Mouse (Mus musculus) MEL (cell line): Measurements from ENCODE around the gene Myt1l. TPM values are rescaled to one million over a fixed set of nuclear protein-coding genes. Genes with fewer than 3 reads are reported as not detected.

Source experiments
- DNase-seq: peaks from one replicate; pipeline ENCODE4 v3.0.0; 2011; ENCODE audit warnings: low read depth, low spot score
- H3K27ac ChIP-seq: 2 replicates; pipeline ENCODE4 v1.5.1; 2012; ENCODE audit warnings: low read depth, mild to moderate bottlenecking, control low read depth, low read length, moderate library complexity; ENCODE audit not compliant: control insufficient read depth
- H3K27me3 ChIP-seq, 2 experiments: fragments of 150-350 bp in 1 of 2; sonication (generic) in 1 of 2; 2 replicates each; pipeline ENCODE4 v1.6.1; 2012; ENCODE audit warnings: low read length in 2 of 2, mild to moderate bottlenecking in 2 of 2, improper control_type of control experiment in 1 of 2, moderate library complexity in 1 of 2; ENCODE audit not compliant: insufficient read depth in 2 of 2, control insufficient read depth in 1 of 2
- H3K36me3 ChIP-seq, 2 experiments: 2 replicates each; pipeline ENCODE4 v1.6.1; 2012 to 2014; ENCODE audit warnings: low read length in 2 of 2, improper control_type of control experiment in 1 of 2, inconsistent platforms in 1 of 2, mild to moderate bottlenecking in 1 of 2; ENCODE audit not compliant: insufficient read depth in 2 of 2, control insufficient read depth in 1 of 2
- H3K4me1 ChIP-seq, 2 experiments: fragments of 150-350 bp in 1 of 2; sonication (generic) in 1 of 2; 2 replicates each; pipeline ENCODE4 v1.6.1; 2012; ENCODE audit warnings: low read length in 2 of 2, improper control_type of control experiment in 1 of 2, mild to moderate bottlenecking in 1 of 2; ENCODE audit not compliant: insufficient read depth in 2 of 2, control insufficient read depth in 1 of 2
- H3K4me3 ChIP-seq, 2 experiments: fragments of 150-350 bp in 1 of 2; sonication (generic) in 1 of 2; 2 replicates each; pipeline ENCODE4 v1.5.1; 2012; ENCODE audit warnings: low read depth in 2 of 2, low read length in 2 of 2, mild to moderate bottlenecking in 2 of 2, moderate library complexity in 2 of 2, control low read depth in 1 of 2, improper control_type of control experiment in 1 of 2; ENCODE audit not compliant: control insufficient read depth in 1 of 2, insufficient read depth in 1 of 2
- H3K79me2 ChIP-seq: 2 replicates; pipeline ENCODE4 v1.6.1; 2012; ENCODE audit warnings: mild to moderate bottlenecking, low read length, moderate library complexity; ENCODE audit not compliant: control insufficient read depth, poor library complexity, insufficient read depth
- H3K9ac ChIP-seq: 2 replicates; pipeline ENCODE4 v1.6.1; 2012; ENCODE audit warnings: low read depth, mild to moderate bottlenecking, control low read depth, low read length, moderate library complexity; ENCODE audit not compliant: control insufficient read depth, poor library complexity, severe bottlenecking
- H3K9me3 ChIP-seq: fragments of 150-350 bp; sonication (generic); replicated peaks from 2 replicates; pipeline ENCODE4 v1.6.1; 2012; ENCODE audit warnings: mild to moderate bottlenecking, low read length, improper control_type of control experiment, moderate library complexity; ENCODE audit not compliant: insufficient read depth
- CHD2 ChIP-seq: IDR thresholded peaks from 2 replicates; pipeline ENCODE4 v1.6.1; 2011; ENCODE audit warnings: low read length, improper control_type of control experiment
- CTCF ChIP-seq, 3 experiments: IDR thresholded peaks in 2 of 3; conservative IDR thresholded peaks in 1 of 3; 2 replicates each; pipeline ENCODE4 v1.5.1; 2011 to 2012; ENCODE audit warnings: low read length in 3 of 3, low read depth in 2 of 3, mild to moderate bottlenecking in 2 of 3, improper control_type of control experiment in 1 of 3, inconsistent platforms in 1 of 3, mixed read lengths in 1 of 3, moderate library complexity in 1 of 3; ENCODE audit not compliant: control insufficient read depth in 1 of 3, insufficient read depth in 1 of 3, poor library complexity in 1 of 3, severe bottlenecking in 1 of 3
- E2F4 ChIP-seq: IDR thresholded peaks from 2 replicates; pipeline ENCODE4 v1.6.1; 2011; ENCODE audit warnings: low read depth, low read length, improper control_type of control experiment, borderline replicate concordance
- EP300 ChIP-seq, 2 experiments: IDR thresholded peaks; 2 replicates each; pipeline ENCODE4 v1.6.1; 2011; ENCODE audit warnings: improper control_type of control experiment in 2 of 2, low read length in 2 of 2, low read depth in 1 of 2, mild to moderate bottlenecking in 1 of 2
- ETS1 ChIP-seq: IDR thresholded peaks from 2 replicates; pipeline ENCODE4 v1.6.1; 2012; ENCODE audit warnings: low read depth, mild to moderate bottlenecking, inconsistent platforms, low read length, improper control_type of control experiment, moderate library complexity
- GABPA ChIP-seq: IDR thresholded peaks from 2 replicates; pipeline ENCODE4 v1.6.1; 2012; ENCODE audit warnings: low read depth, mild to moderate bottlenecking, inconsistent platforms, low read length, improper control_type of control experiment, moderate library complexity
- GATA1 ChIP-seq: IDR thresholded peaks from 2 replicates; pipeline ENCODE4 v1.6.1; 2011; ENCODE audit warnings: low read depth, low read length, improper control_type of control experiment
- HCFC1 ChIP-seq: IDR thresholded peaks from 2 replicates; pipeline ENCODE4 v1.6.1; 2012; ENCODE audit warnings: low read depth, mild to moderate bottlenecking, inconsistent platforms, low read length, improper control_type of control experiment, moderate library complexity
- JUND ChIP-seq: IDR thresholded peaks from 2 replicates; pipeline ENCODE4 v1.6.1; 2011; ENCODE audit warnings: low read depth, mild to moderate bottlenecking, improper control_type of control experiment, low read length
- MAFK ChIP-seq: IDR thresholded peaks from 2 replicates; pipeline ENCODE4 v1.6.1; 2011; ENCODE audit warnings: low read depth, mild to moderate bottlenecking, low read length, improper control_type of control experiment, borderline replicate concordance
- MAZ ChIP-seq: IDR thresholded peaks from 2 replicates; pipeline ENCODE4 v1.6.1; 2012; ENCODE audit warnings: low read depth, mild to moderate bottlenecking, inconsistent platforms, low read length, improper control_type of control experiment
- MXI1 ChIP-seq: IDR thresholded peaks from 2 replicates; pipeline ENCODE4 v1.6.1; 2011; ENCODE audit warnings: mild to moderate bottlenecking, low read depth, low read length, improper control_type of control experiment
- NELFE ChIP-seq: IDR thresholded peaks from 2 replicates; pipeline ENCODE4 v1.6.1; 2011; ENCODE audit warnings: low read depth, low read length, improper control_type of control experiment
- POLR2A ChIP-seq, 2 experiments: IDR thresholded peaks; 2 replicates each; pipeline ENCODE4 v1.6.1; 2011 to 2012; ENCODE audit warnings: low read length in 2 of 2, mild to moderate bottlenecking in 2 of 2, control low read depth in 1 of 2, improper control_type of control experiment in 1 of 2, low read depth in 1 of 2, moderate library complexity in 1 of 2; ENCODE audit not compliant: control insufficient read depth in 1 of 2, insufficient read depth in 1 of 2, poor library complexity in 1 of 2
- POLR2AphosphoS2 ChIP-seq: IDR thresholded peaks from 2 replicates; pipeline ENCODE4 v1.6.1; 2011; ENCODE audit warnings: low read length, improper control_type of control experiment
- RCOR1 ChIP-seq: IDR thresholded peaks from 2 replicates; pipeline ENCODE4 v1.6.1; 2012; ENCODE audit warnings: low read depth, mild to moderate bottlenecking, inconsistent platforms, low read length, improper control_type of control experiment
- SMC3 ChIP-seq: IDR thresholded peaks from 2 replicates; pipeline ENCODE4 v1.6.1; 2011; ENCODE audit warnings: low read depth, low read length, improper control_type of control experiment
- TCF12 ChIP-seq: IDR thresholded peaks from 2 replicates; pipeline ENCODE4 v1.6.1; 2014; ENCODE audit warnings: low read depth, mild to moderate bottlenecking, inconsistent platforms, low read length, improper control_type of control experiment, moderate library complexity
- USF2 ChIP-seq, 2 experiments: IDR thresholded peaks; 2 replicates each; pipeline ENCODE4 v1.6.1; 2011 to 2012; ENCODE audit warnings: improper control_type of control experiment in 2 of 2, low read length in 2 of 2, borderline replicate concordance in 1 of 2, inconsistent platforms in 1 of 2, low read depth in 1 of 2, mild to moderate bottlenecking in 1 of 2; ENCODE audit not compliant: insufficient read depth in 1 of 2
- ZKSCAN1 ChIP-seq: IDR thresholded peaks from 2 replicates; pipeline ENCODE4 v1.6.1; 2012; ENCODE audit warnings: low read depth, mild to moderate bottlenecking, inconsistent platforms, low read length, improper control_type of control experiment, moderate library complexity
- ZMIZ1 ChIP-seq: IDR thresholded peaks from 2 replicates; pipeline ENCODE4 v1.6.1; 2012; ENCODE audit warnings: low read depth, mild to moderate bottlenecking, inconsistent platforms, low read length, improper control_type of control experiment, moderate library complexity
- ZNF384 ChIP-seq: IDR thresholded peaks from 2 replicates; pipeline ENCODE4 v1.6.1; 2012; ENCODE audit warnings: low read depth, mild to moderate bottlenecking, inconsistent platforms, low read length, improper control_type of control experiment
- polyA plus RNA-seq, 2 experiments: library from polyadenylated mRNA; stranded (reverse) in 1 of 2; unstranded in 1 of 2; fragments of >175 nt in 1 of 2; fragments of >200 nt in 1 of 2; gene quantifications; 2 replicates each; pipeline versions ENCODE4 v1.2.1 to v1.2.4; 2012; ENCODE audit warnings: low replicate concordance in 2 of 2, low read depth in 1 of 2; ENCODE audit not compliant: insufficient read length in 2 of 2, insufficient read depth in 1 of 2, missing spikeins in 1 of 2
- total RNA-seq: library from RNA; depleted of rRNA; stranded (reverse); fragments of 300-350 nt; gene quantifications from 2 replicates; pipeline ENCODE4 v1.2.3, GENCODE M21; 2012

Gene Myt1l
- total and polyA plus RNA-seq, 3 experiments: not detected

DNA sequence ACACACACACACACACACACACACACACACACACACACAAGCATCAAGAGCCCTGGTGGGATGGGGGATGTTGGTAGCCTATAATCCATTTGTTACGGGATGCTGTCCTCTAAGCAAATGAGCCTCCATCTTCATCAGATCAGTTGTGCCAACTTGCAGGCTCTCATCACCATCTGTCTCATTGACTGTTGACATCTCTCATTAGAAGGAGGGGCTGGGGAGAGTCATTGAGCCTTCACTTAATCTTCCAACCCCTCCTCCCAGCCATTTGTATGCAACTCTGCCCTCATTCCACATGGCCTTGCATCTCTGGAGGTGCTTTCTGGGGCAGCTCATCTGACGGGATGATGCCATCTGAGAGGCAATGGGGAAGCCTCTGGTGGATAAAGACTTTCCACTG lies 200.1 kb downstream of the Myt1l start:
- no peaks in the 10 kb centered on the region for H3K79me2 ChIP-seq
- H3K9ac ChIP-seq: no peak overlapping the region
- H3K36me3 ChIP-seq: no peaks in the 10 kb centered on the region
- no peaks in the 10 kb centered on the region for H3K27me3 ChIP-seq
- H3K4me1 ChIP-seq: no peaks in the 10 kb centered on the region
- TF ChIP-seq GABPA (no peak), TCF12 (no peak), CHD2 (no peak), E2F4 (no peak), SMC3 (no peak), MAZ (no peak), MXI1 (no peak), POLR2A (IDR thresholded peaks at IDR 0.05; ENCODE audit: control insufficient read depth in 1 of 2, insufficient read depth in 1 of 2, low read depth in 1 of 2, low read length in 2 of 2, poor library complexity in 1 of 2) (no peak), ZNF384 (no peak), RCOR1 (no peak), ZKSCAN1 (no peak)
- H3K27ac ChIP-seq: no peak overlapping the region
- H3K4me3 ChIP-seq: no peak overlapping the region
- DNase-seq: no peak
- no peaks in the 10 kb centered on the region for H3K9me3 ChIP-seq

GRCm38 (mm10) chr12:29740346-29741025 lies 212.3 kb downstream of the Myt1l start:
- H3K9me3 ChIP-seq: no peaks in the 10 kb centered on the region
- no peak for DNase-seq

More at GRCm38 (mm10) chr12:29740346-29741025, 212.3 kb downstream of the Myt1l start:
- Histone ChIP-seq H3K4me1 (no peaks in the 10 kb centered on the region), H3K9ac (no peak overlapping the region), H3K36me3 (no peaks in the 10 kb centered on the region), H3K79me2 (no peaks in the 10 kb centered on the region), H3K27me3 (no peaks in the 10 kb centered on the region), H3K27ac (no peak overlapping the region), H3K4me3 (no peak overlapping the region)
- TF ChIP-seq ETS1 (no peak), ZKSCAN1 (no peak), HCFC1 (no peak), GABPA (no peak), JUND (no peak), EP300 (IDR thresholded peaks at IDR 0.05; ENCODE audit: low read depth in 1 of 2, low read length in 2 of 2) (no peak), POLR2A (IDR thresholded peaks at IDR 0.05; ENCODE audit: control insufficient read depth in 1 of 2, insufficient read depth in 1 of 2, low read depth in 1 of 2, low read length in 2 of 2, poor library complexity in 1 of 2) (no peak), MAFK (no peak), ZMIZ1 (no peak), GATA1 (no peak), NELFE (no peak), CTCF (IDR thresholded peaks at IDR 0.05 in 2 of 3, conservative IDR thresholded peaks at IDR 0.05 in 1 of 3; ENCODE audit: control insufficient read depth in 1 of 3, insufficient read depth in 1 of 3, low read depth in 2 of 3, low read length in 3 of 3, poor library complexity in 1 of 3, severe bottlenecking in 1 of 3) (no peak), POLR2AphosphoS2 (no peak), USF2 (IDR thresholded peaks at IDR 0.05; ENCODE audit: borderline replicate concordance in 1 of 2, insufficient read depth in 1 of 2, low read depth in 1 of 2, low read length in 2 of 2) (no peak)
